Mouse (Mus musculus): ENCODE measurements around the gene Ostm1. TPM values are rescaled to one million over a fixed set of nuclear protein-coding genes. Genes with fewer than 3 reads are reported as not detected.

Ostm1 gene
- total and polyA plus RNA-seq, 2 experiments from 2014 or later: 13.8 to 20.2 TPM

DNA sequence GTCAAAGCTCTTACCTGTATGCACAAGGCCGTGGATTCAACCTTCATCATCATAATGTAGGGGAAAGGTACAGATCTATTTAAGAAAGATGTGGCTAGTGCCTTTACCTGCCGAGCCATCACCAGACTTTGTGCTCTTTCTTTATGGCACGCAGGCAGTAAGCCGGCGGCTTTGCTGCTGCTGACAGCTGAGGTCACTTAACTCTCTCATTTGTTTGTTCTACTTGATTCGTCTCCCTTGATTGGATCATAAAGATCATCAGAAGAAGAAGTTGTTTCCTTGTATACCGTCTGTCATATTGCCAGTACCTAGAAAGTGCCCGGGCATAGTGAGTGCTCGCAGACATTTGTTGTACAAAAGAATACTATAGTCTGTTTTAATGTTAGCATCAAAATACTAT, 114.8 kb downstream of the Ostm1 start:
- Histone ChIP-seq H3K4me2 (ENCODE audit: low read depth, low read length) (no peak overlapping the region), H3K9me3 (replicated peaks; ENCODE audit: control insufficient read depth, low read length) (no peaks in the 10 kb centered on the region), H3K36me3 (replicated peaks; ENCODE audit: control insufficient read depth, insufficient read depth, low read length) (peaks cover 9% of the 10 kb centered on the region), H3K27me3 (ENCODE audit: control insufficient read depth, insufficient read depth, low read length) (no peaks in the 10 kb centered on the region), H3K4me3 (ENCODE audit: low read depth, low read length) (no peak overlapping the region), H3K4me1 (ENCODE audit: control insufficient read depth, insufficient read depth) (no peaks in the 10 kb centered on the region), H3K27ac (ENCODE audit: low read depth) (no peak overlapping the region; the same call in 1 of the 2 replicates), H3K9ac (replicated peaks; ENCODE audit: low read depth, low read length) (no peak overlapping the region)
- no peak for TF ChIP-seq CTCF (IDR thresholded peaks at IDR 0.05; ENCODE audit: low read depth)
- TF ChIP-seq EP300 (IDR thresholded peaks at IDR 0.05; ENCODE audit: low read depth): no peak
- DNase-seq (ENCODE audit: low spot score) (no peak), ATAC-seq (ENCODE audit: insufficient read depth, low read depth) (no peak)
- WGBS: 89% methylated on average over 9 of the region's 9 CpGs

- 77% methylated on average over 8 of the region's 8 CpGs for WGBS
- Histone ChIP-seq H3K27ac (ENCODE audit: low read depth) (no peak overlapping the region; the same call in 1 of the 2 replicates), H3K9ac (replicated peaks; ENCODE audit: low read depth, low read length) (no peak overlapping the region), H3K9me3 (replicated peaks; ENCODE audit: control insufficient read depth, low read length) (no peaks in the 10 kb centered on the region), H3K4me3 (ENCODE audit: low read depth, low read length) (no peak overlapping the region), H3K27me3 (ENCODE audit: control insufficient read depth, insufficient read depth, low read length) (no peaks in the 10 kb centered on the region), H3K4me1 (ENCODE audit: control insufficient read depth, insufficient read depth) (no peaks in the 10 kb centered on the region), H3K4me2 (ENCODE audit: low read depth, low read length) (no peak overlapping the region), H3K36me3 (replicated peaks; ENCODE audit: control insufficient read depth, insufficient read depth, low read length) (peaks cover 10% of the 10 kb centered on the region)
- TF ChIP-seq CTCF (IDR thresholded peaks at IDR 0.05; ENCODE audit: low read depth) (no peak), EP300 (IDR thresholded peaks at IDR 0.05; ENCODE audit: low read depth) (no peak)
- no peak for ATAC-seq (ENCODE audit: insufficient read depth, low read depth)
- no peak for DNase-seq (ENCODE audit: low spot score)
Observed at GRCm38 (mm10) chr10:42698994-42699393, 115.4 kb downstream of the Ostm1 start.

DNA sequence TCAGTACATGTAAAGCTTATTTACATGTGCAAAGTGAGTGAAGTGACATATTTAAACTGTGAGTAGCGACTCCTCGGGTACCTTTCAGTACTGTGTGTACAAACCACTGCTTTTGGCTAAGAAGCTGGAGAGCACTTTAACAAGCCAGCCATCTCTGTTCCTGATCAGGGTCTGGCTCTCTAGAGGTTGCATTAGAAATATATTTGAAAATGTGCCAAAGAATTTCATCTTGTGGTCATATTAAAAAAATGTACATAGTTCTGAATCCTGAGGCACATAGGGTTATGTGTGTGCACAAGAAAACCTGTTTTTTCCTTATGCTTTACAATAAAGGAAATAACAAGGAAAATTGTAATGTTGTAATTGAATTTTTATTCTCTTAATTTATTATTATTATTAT, 118.5 kb downstream of the Ostm1 start:
- peaks cover 14% of the 10 kb centered on the region for H3K36me3 ChIP-seq (replicated peaks; ENCODE audit: control insufficient read depth, insufficient read depth, low read length)
- H3K27me3 ChIP-seq (ENCODE audit: control insufficient read depth, insufficient read depth, low read length): no peaks in the 10 kb centered on the region
- ATAC-seq (ENCODE audit: insufficient read depth, low read depth) (no peak), DNase-seq (ENCODE audit: low spot score) (no peak)
- no peak overlapping the region for H3K4me2 ChIP-seq (ENCODE audit: low read depth, low read length)
- H3K4me1 ChIP-seq (ENCODE audit: control insufficient read depth, insufficient read depth): no peaks in the 10 kb centered on the region
- 0 out of 2 replicates have a peak, but pooled peaks cover 3% of the 10 kb centered on the region for H3K9me3 ChIP-seq (replicated peaks; ENCODE audit: control insufficient read depth, low read length)
- H3K9ac ChIP-seq (replicated peaks; ENCODE audit: low read depth, low read length): no peak overlapping the region
- no peak overlapping the region for H3K27ac ChIP-seq (ENCODE audit: low read depth)
- 88% methylated on average over 2 of the region's 2 CpGs for WGBS
- no peak overlapping the region for H3K4me3 ChIP-seq (ENCODE audit: low read depth, low read length)
- TF ChIP-seq CTCF (IDR thresholded peaks at IDR 0.05; ENCODE audit: low read depth) (no peak), EP300 (IDR thresholded peaks at IDR 0.05; ENCODE audit: low read depth) (no peak)

GRCm38 (mm10) chr10:42714676-42715075, 131.1 kb downstream of the Ostm1 start:
- no peaks in the 10 kb centered on the region for H3K27me3 ChIP-seq (ENCODE audit: control insufficient read depth, insufficient read depth, low read length)
- no peak overlapping the region for H3K9ac ChIP-seq (replicated peaks; ENCODE audit: low read depth, low read length)
- ATAC-seq (ENCODE audit: insufficient read depth, low read depth): no peak
- H3K4me1 ChIP-seq (ENCODE audit: control insufficient read depth, insufficient read depth): no peaks in the 10 kb centered on the region
- no peak overlapping the region for H3K27ac ChIP-seq (ENCODE audit: low read depth)
- DNase-seq (ENCODE audit: low spot score): no peak
- TF ChIP-seq EP300 (IDR thresholded peaks at IDR 0.05; ENCODE audit: low read depth): no peak
- no peak for TF ChIP-seq CTCF (IDR thresholded peaks at IDR 0.05; ENCODE audit: low read depth)
- 0 out of 2 replicates have a peak, but pooled peaks cover 3% of the 10 kb centered on the region for H3K9me3 ChIP-seq (replicated peaks; ENCODE audit: control insufficient read depth, low read length)
- H3K36me3 ChIP-seq (replicated peaks; ENCODE audit: control insufficient read depth, insufficient read depth, low read length): no peaks in the 10 kb centered on the region
- H3K4me2 ChIP-seq (ENCODE audit: low read depth, low read length): no peak overlapping the region
- no peak overlapping the region for H3K4me3 ChIP-seq (ENCODE audit: low read depth, low read length)
- 17% methylated on average over 9 of the region's 9 CpGs for WGBS

DNA sequence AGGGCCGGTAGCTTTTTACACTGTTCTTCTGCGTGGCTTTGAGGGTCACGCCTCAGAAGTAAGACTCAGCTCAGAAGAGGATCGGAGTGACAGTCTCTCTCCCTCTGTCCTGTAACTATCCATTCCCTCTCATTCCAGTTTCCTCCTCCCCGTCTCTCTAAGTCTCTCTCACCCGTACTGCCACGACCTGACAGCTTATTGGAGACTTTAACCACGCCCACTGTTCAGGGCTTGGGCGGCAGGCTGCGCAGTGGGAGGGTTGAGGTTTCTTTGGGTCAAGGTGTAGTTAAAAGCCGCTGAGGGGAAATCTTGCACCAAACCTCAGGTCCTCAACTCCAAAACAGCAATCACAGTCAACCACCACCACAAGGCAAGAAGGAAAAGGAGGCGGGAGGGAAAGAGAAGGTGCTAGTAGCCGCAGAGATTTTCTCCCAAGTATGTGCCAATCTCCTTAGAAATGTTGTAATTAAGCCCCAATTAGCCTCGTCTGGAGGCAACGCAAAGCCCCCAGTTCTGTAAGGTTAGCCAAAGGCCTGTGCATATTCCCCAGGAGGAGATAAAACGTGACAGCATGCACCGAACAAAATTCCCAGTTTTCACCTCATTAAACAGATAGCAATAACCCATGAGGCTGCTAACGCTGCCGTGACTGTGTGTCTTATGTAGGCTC, 131.9 kb downstream of the Ostm1 start:
- Histone ChIP-seq H3K4me3 (ENCODE audit: low read depth, low read length) (no peak overlapping the region), H3K9me3 (replicated peaks; ENCODE audit: control insufficient read depth, low read length) (no peaks in the 10 kb centered on the region), H3K4me1 (ENCODE audit: control insufficient read depth, insufficient read depth) (no peaks in the 10 kb centered on the region), H3K4me2 (ENCODE audit: low read depth, low read length) (peak overlapping the region; percentile 30), H3K27me3 (ENCODE audit: control insufficient read depth, insufficient read depth, low read length) (no peaks in the 10 kb centered on the region), H3K36me3 (replicated peaks; ENCODE audit: control insufficient read depth, insufficient read depth, low read length) (no peaks in the 10 kb centered on the region), H3K9ac (replicated peaks; ENCODE audit: low read depth, low read length) (no peak overlapping the region), H3K27ac (ENCODE audit: low read depth) (no peak overlapping the region)
- no peak for DNase-seq (ENCODE audit: low spot score)
- WGBS: 30% methylated on average over 19 of the region's 19 CpGs
- no peak for ATAC-seq (ENCODE audit: insufficient read depth, low read depth)
- no peak for TF ChIP-seq CTCF (IDR thresholded peaks at IDR 0.05; ENCODE audit: low read depth)
- no peak for TF ChIP-seq EP300 (IDR thresholded peaks at IDR 0.05; ENCODE audit: low read depth)

DNA sequence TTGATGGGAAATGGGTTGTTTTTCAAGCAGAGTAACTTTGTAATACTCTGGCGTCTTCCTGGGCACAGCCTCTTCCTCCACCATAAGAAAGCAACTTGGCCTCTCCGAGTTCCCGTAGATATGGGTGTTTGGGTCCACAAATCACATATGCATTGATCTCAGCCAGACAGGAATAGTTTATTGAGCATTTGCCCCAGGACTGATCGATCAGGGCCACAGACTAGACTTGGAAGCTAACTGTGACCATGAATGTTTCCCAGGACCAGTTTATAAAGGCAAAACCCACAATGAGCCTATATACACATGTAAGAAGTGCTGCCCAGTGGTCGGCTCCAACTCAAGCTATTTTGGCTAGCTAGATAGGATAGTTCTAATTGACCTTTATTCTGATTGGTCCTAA, 138.5 kb downstream of the Ostm1 start:
- Histone ChIP-seq H3K9me3 (replicated peaks; ENCODE audit: control insufficient read depth, low read length) (no peaks in the 10 kb centered on the region), H3K4me3 (ENCODE audit: low read depth, low read length) (no peak overlapping the region), H3K27ac (ENCODE audit: low read depth) (no peak overlapping the region), H3K4me2 (ENCODE audit: low read depth, low read length) (no peak overlapping the region), H3K4me1 (ENCODE audit: control insufficient read depth, insufficient read depth) (no peaks in the 10 kb centered on the region), H3K9ac (replicated peaks; ENCODE audit: low read depth, low read length) (no peak overlapping the region), H3K36me3 (replicated peaks; ENCODE audit: control insufficient read depth, insufficient read depth, low read length) (no peaks in the 10 kb centered on the region), H3K27me3 (ENCODE audit: control insufficient read depth, insufficient read depth, low read length) (no peaks in the 10 kb centered on the region)
- WGBS: 77% methylated on average over 5 of the region's 5 CpGs
- TF ChIP-seq EP300 (IDR thresholded peaks at IDR 0.05; ENCODE audit: low read depth): no peak
- no peak for TF ChIP-seq CTCF (IDR thresholded peaks at IDR 0.05; ENCODE audit: low read depth)
- no peak for ATAC-seq (ENCODE audit: insufficient read depth, low read depth)
- DNase-seq (ENCODE audit: low spot score): no peak
